In genomic region chr4:70705128-70705752, GRCm38 (mm10) we compare ENCODE assay signal across 30 mouse cellular contexts.
DNase-seq lines count a peak whose midpoint lies in the region; ATAC-seq and TF ChIP-seq lines count a peak whose summit lies in the region.
"Had no signal": no experiment of that assay in that cellular context is flagged by ENCODE, and none has a peak within 500 bp of the region (broad histone marks: within the 10 kb centered on the region; RNA-seq: fewer than 3 reads in every experiment).

No protein-coding gene starts in this region.

- 49% methylated on average over 3 of the region's 3 CpGs for WGBS in midbrain, embryonic 14.5 days
- 76% methylated on average over 3 of the region's 3 CpGs for WGBS in midbrain, embryonic 11.5 days
- 54% methylated on average over 3 of the region's 3 CpGs for WGBS in midbrain, embryonic 15.5 days
- WGBS in midbrain, postnatal 0 days, result 51% methylated on average over 3 of the region's 3 CpGs

- H3K36me3 ChIP-seq in midbrain, embryonic 14.5 days (ENCODE audit: control insufficient read depth, insufficient read depth, low read length), result no peaks in the 10 kb centered on the region
- H3K36me3 ChIP-seq in midbrain, embryonic 11.5 days (ENCODE audit: control insufficient read depth, insufficient read depth, low read length), result no peaks in the 10 kb centered on the region
- no peaks in the 10 kb centered on the region for H3K36me3 ChIP-seq in midbrain, embryonic 15.5 days (replicated peaks)
- H3K36me3 ChIP-seq in midbrain, postnatal 0 days (ENCODE audit: insufficient read depth, low read length), result no peaks in the 10 kb centered on the region
- H3K36me3 ChIP-seq: embryonic facial prominence, embryonic 13.5 days; embryonic facial prominence, embryonic 15.5 days; forebrain, embryonic 10.5 days; forebrain, embryonic 12.5 days; G1E had no signal

- H3K27ac ChIP-seq in midbrain, embryonic 14.5 days (replicated peaks; ENCODE audit: low read depth, low read length), result no peak overlapping the region
- no peak overlapping the region for H3K27ac ChIP-seq in midbrain, embryonic 11.5 days (ENCODE audit: low read depth, low read length)
- H3K27ac ChIP-seq in midbrain, embryonic 15.5 days, result no peak overlapping the region
- no peak overlapping the region for H3K27ac ChIP-seq in midbrain, postnatal 0 days (ENCODE audit: low read depth, low read length)
- H3K27ac ChIP-seq: embryonic facial prominence, embryonic 13.5 days; embryonic facial prominence, embryonic 15.5 days; forebrain, embryonic 10.5 days; forebrain, embryonic 12.5 days had no signal

- H3K4me3 ChIP-seq in midbrain, embryonic 14.5 days (replicated peaks; ENCODE audit: low read depth, low read length), result no peak overlapping the region
- no peak overlapping the region for H3K4me3 ChIP-seq in midbrain, embryonic 11.5 days (ENCODE audit: low read depth, low read length)
- H3K4me3 ChIP-seq in midbrain, embryonic 15.5 days, result no peak overlapping the region
- no peak overlapping the region for H3K4me3 ChIP-seq in midbrain, postnatal 0 days (ENCODE audit: low read depth, low read length)
- H3K4me3 ChIP-seq: embryonic facial prominence, embryonic 13.5 days; embryonic facial prominence, embryonic 15.5 days; erythroblast, embryonic 14.5 days; forebrain, embryonic 10.5 days; forebrain, embryonic 12.5 days had no signal

- peak; percentile 51 for DNase-seq in midbrain, embryonic 14.5 days
- DNase-seq in midbrain, embryonic 11.5 days (ENCODE audit: low spot score, missing footprints), result no peak
- no peak for DNase-seq in midbrain, postnatal 0 days (ENCODE audit: low spot score)
- DNase-seq in retina, postnatal 1 day, result peak; percentile 26
- no peak for DNase-seq in right cerebral cortex, postnatal 10 days (ENCODE audit: low spot score in 2 of 2)
- no peak for DNase-seq in frontal cortex, adult 2 months (ENCODE audit: extremely low spot score in 1 of 2, low spot score in 1 of 2)
- no peak for DNase-seq in B cell, adult 2 months
- DNase-seq: adrenal gland, adult 8-10 months; adrenal gland, postnatal 14 days; adrenal gland, postnatal 36 days; cerebellum, adult 11 months; cerebellum, adult 18-20 months; cerebellum, adult 8-10 months; cerebellum, adult 9-11 months; cerebellum, postnatal 14 days; cerebellum, postnatal 36 days; embryo, embryonic 11 days had no signal

- TF ChIP-seq CTCF in midbrain, postnatal 0 days (IDR thresholded peaks at IDR 0.05), result no peak

- H3K4me1 ChIP-seq in midbrain, embryonic 14.5 days (ENCODE audit: control insufficient read depth, insufficient read depth, low read length), result no peaks in the 10 kb centered on the region
- H3K4me1 ChIP-seq in midbrain, embryonic 11.5 days (ENCODE audit: control insufficient read depth, insufficient read depth, low read length), result no peaks in the 10 kb centered on the region
- H3K4me1 ChIP-seq in midbrain, embryonic 15.5 days, result no peaks in the 10 kb centered on the region
- H3K4me1 ChIP-seq in midbrain, postnatal 0 days (ENCODE audit: insufficient read depth, low read length), result no peaks in the 10 kb centered on the region
- H3K4me1 ChIP-seq: embryonic facial prominence, embryonic 13.5 days; embryonic facial prominence, embryonic 15.5 days; forebrain, embryonic 10.5 days; forebrain, embryonic 12.5 days had no signal

- H3K4me2 ChIP-seq in midbrain, embryonic 14.5 days (ENCODE audit: low read length), result no peak overlapping the region
- no peak overlapping the region for H3K4me2 ChIP-seq in midbrain, embryonic 11.5 days
- no peak overlapping the region for H3K4me2 ChIP-seq in midbrain, embryonic 15.5 days
- H3K4me2 ChIP-seq in midbrain, postnatal 0 days (ENCODE audit: low read depth, low read length, poor library complexity, severe bottlenecking), result no peak overlapping the region
- H3K4me2 ChIP-seq: embryonic facial prominence, embryonic 13.5 days; embryonic facial prominence, embryonic 15.5 days; forebrain, embryonic 12.5 days had no signal

- H3K9ac ChIP-seq in midbrain, embryonic 14.5 days (replicated peaks; ENCODE audit: low read length), result no peak overlapping the region
- H3K9ac ChIP-seq in midbrain, embryonic 11.5 days (ENCODE audit: low read length), result no peak overlapping the region
- no peak overlapping the region for H3K9ac ChIP-seq in midbrain, embryonic 15.5 days
- no peak overlapping the region for H3K9ac ChIP-seq in midbrain, postnatal 0 days (replicated peaks; ENCODE audit: low read length, poor library complexity, severe bottlenecking)
- H3K9ac ChIP-seq: embryonic facial prominence, embryonic 13.5 days; embryonic facial prominence, embryonic 15.5 days; forebrain, embryonic 12.5 days had no signal

- no peaks in the 10 kb centered on the region for H3K27me3 ChIP-seq in midbrain, embryonic 14.5 days (ENCODE audit: control insufficient read depth, insufficient read depth, low read length)
- H3K27me3 ChIP-seq in midbrain, embryonic 11.5 days (ENCODE audit: control insufficient read depth, insufficient read depth, low read length), result no peaks in the 10 kb centered on the region
- no peaks in the 10 kb centered on the region for H3K27me3 ChIP-seq in midbrain, embryonic 15.5 days (replicated peaks)
- no peaks in the 10 kb centered on the region for H3K27me3 ChIP-seq in midbrain, postnatal 0 days (ENCODE audit: insufficient read depth, low read length)
- H3K27me3 ChIP-seq: CH12.LX; embryonic facial prominence, embryonic 13.5 days; embryonic facial prominence, embryonic 15.5 days; forebrain, embryonic 12.5 days; Patski had no signal

- no peaks in the 10 kb centered on the region for H3K9me3 ChIP-seq in midbrain, embryonic 14.5 days (ENCODE audit: control insufficient read depth, low read length)
- no peaks in the 10 kb centered on the region for H3K9me3 ChIP-seq in midbrain, embryonic 11.5 days (ENCODE audit: control insufficient read depth, low read length)
- no peaks in the 10 kb centered on the region for H3K9me3 ChIP-seq in midbrain, embryonic 15.5 days
- no peaks in the 10 kb centered on the region for H3K9me3 ChIP-seq in midbrain, postnatal 0 days (ENCODE audit: low read length)
- H3K9me3 ChIP-seq: embryonic facial prominence, embryonic 13.5 days; embryonic facial prominence, embryonic 15.5 days; forebrain, embryonic 10.5 days; forebrain, embryonic 12.5 days; G1E had no signal

- ATAC-seq in midbrain, embryonic 14.5 days (ENCODE audit: low FRiP score, low TSS enrichment), result peak; percentile 67; the same call in 1 of the 2 replicates
- ATAC-seq in midbrain, embryonic 11.5 days (ENCODE audit: low FRiP score), result no peak
- ATAC-seq in midbrain, embryonic 15.5 days (replicated peaks), result peak; percentile 87
- peak; percentile 58; the same call in 1 of the 2 replicates for ATAC-seq in midbrain, postnatal 0 days (ENCODE audit: low FRiP score)
- ATAC-seq: activated CD4-positive, CD25-positive, alpha-beta regulatory T cell, adult 4 months; CD4-positive, CD25-positive, alpha-beta regulatory T cell, adult 4 months; forebrain, embryonic 14.5 days; forebrain, embryonic 16.5 days; Patski had no signal

Comparison
In these comparisons a context has a peak if more than half of its experiments do, and no peak if none do; other contexts are left out.
1. DNase-seq: peak in midbrain, embryonic 14.5 days (single experiment) and retina, postnatal 1 day (single experiment); none in midbrain, embryonic 11.5 days (single experiment), midbrain, postnatal 0 days (single experiment), right cerebral cortex, postnatal 10 days (0 of 2), frontal cortex, adult 2 months (0 of 2) and B cell, adult 2 months (0 of 2).